Mouse (Mus musculus) thymus, postnatal 14 days (tissue): ENCODE data around the gene Defb45.

Source experiments
- DNase-seq: peaks from one replicate; pipeline ENCODE4 v3.0.0; 2021

Gene Defb45

GRCm38 (mm10) chr2:152604057-152604456 is 4.9 kb upstream of the Defb45 start, which contains the start of gene Defb36:
Defb36 (plus strand) TSS chr2:152604327.
- peak; percentile 25 for DNase-seq

GRCm38 (mm10) chr2:152601275-152601960 is 2.2 kb upstream of the Defb45 start:
- no peak for DNase-seq

- DNase-seq: no peak
Observed at GRCm38 (mm10) chr2:152600076-152600475, 877 bp upstream of the Defb45 start.

GRCm38 (mm10) chr2:152589021-152589420 is 10.2 kb downstream of the Defb45 start:
- DNase-seq: no peak

GRCm38 (mm10) chr2:152588450-152588849 is 10.7 kb downstream of the Defb45 start:
- DNase-seq: no peak

GRCm38 (mm10) chr2:152586926-152587560 is 12.2 kb downstream of the Defb45 start:
- DNase-seq: peak; percentile 13

- no peak for DNase-seq
Observed at GRCm38 (mm10) chr2:152580612-152581011, 18.6 kb downstream of the Defb45 start.

- DNase-seq: no peak
Observed at GRCm38 (mm10) chr2:152580107-152580506, 19.1 kb downstream of the Defb45 start, which contains the start of gene Defb19. Defb19 (minus strand) TSS chr2:152580312.

- no peak for DNase-seq
Observed at GRCm38 (mm10) chr2:152573484-152573883, 25.7 kb downstream of the Defb45 start.

- DNase-seq: peak; percentile 13
Observed at GRCm38 (mm10) chr2:152572114-152572794, 26.9 kb downstream of the Defb45 start, which contains the start of gene Defb21. Defb21 (plus strand) TSS chr2:152572744.

GRCm38 (mm10) chr2:152570313-152570712 is 28.9 kb downstream of the Defb45 start:
- no peak for DNase-seq

- DNase-seq: no peak
Observed at GRCm38 (mm10) chr2:152569881-152570280, 29.3 kb downstream of the Defb45 start.

- DNase-seq: no peak
Observed at GRCm38 (mm10) chr2:152569038-152569437, 30.2 kb downstream of the Defb45 start, which contains the start of gene Gm17416. Gm17416 (plus strand) TSS chr2:152569338.

- DNase-seq: no peak
Observed at GRCm38 (mm10) chr2:152556655-152557054, 42.5 kb downstream of the Defb45 start.

GRCm38 (mm10) chr2:152553774-152554423 is 45.3 kb downstream of the Defb45 start:
- peak; percentile 36 for DNase-seq

GRCm38 (mm10) chr2:152548124-152548523 is 51.1 kb downstream of the Defb45 start:
- DNase-seq: no peak

GRCm38 (mm10) chr2:152544691-152545090 is 54.5 kb downstream of the Defb45 start:
- DNase-seq: peak; percentile 7

- no peak for DNase-seq
Observed at GRCm38 (mm10) chr2:152543478-152543877, 55.7 kb downstream of the Defb45 start.
